Mouse (Mus musculus) forelimb bud, embryonic 11.5 days (tissue): ENCODE results near the gene Dock10.
"Not testable (repeated sequence)": the region's sequence is repeated elsewhere in the genome, so short reads cannot be mapped to it uniquely, and the experiment has no call there.

Experiments
- DNase-seq: peaks from one replicate; pipeline ENCODE4 v3.0.0-alpha.2; 2012; ENCODE audit warnings: low read depth, low spot score

The Dock10 gene

GRCm38 (mm10) chr1:80757977-80758797 is at the start of gene Dock10:
Dock10 (minus strand) TSS chr1:80758527.
- peak; percentile 43 for DNase-seq

DNA sequence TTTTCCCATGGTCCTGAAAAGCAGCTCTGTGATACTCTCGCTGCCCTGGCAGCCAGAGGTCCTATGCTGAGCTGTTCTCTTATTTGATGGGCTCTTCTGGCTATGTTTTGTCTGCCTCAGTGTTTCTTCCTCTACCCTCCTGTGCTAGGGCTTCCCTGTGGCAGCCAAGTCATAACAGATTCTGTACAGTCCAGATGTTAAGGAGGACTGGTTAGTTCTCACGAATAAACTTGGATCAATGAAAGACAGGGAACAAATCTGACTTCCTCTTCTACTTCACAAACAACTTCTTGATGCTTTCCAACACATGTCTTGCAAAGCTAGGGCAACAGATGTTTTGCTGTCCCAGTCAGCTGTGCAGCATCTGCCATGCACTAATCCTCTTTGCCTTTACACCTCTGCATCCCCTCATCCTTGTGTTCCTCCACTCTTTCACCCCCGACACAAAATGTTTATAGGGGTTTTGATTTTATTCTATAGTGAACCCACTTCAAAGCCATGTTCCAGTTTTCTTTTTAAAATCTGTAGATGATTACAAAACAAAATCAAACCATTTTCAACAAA is 48.6 kb upstream of the Dock10 start:
- no peak for DNase-seq

- DNase-seq: no peak
Observed at GRCm38 (mm10) chr1:80802023-80802422, 43.7 kb upstream of the Dock10 start.

DNA sequence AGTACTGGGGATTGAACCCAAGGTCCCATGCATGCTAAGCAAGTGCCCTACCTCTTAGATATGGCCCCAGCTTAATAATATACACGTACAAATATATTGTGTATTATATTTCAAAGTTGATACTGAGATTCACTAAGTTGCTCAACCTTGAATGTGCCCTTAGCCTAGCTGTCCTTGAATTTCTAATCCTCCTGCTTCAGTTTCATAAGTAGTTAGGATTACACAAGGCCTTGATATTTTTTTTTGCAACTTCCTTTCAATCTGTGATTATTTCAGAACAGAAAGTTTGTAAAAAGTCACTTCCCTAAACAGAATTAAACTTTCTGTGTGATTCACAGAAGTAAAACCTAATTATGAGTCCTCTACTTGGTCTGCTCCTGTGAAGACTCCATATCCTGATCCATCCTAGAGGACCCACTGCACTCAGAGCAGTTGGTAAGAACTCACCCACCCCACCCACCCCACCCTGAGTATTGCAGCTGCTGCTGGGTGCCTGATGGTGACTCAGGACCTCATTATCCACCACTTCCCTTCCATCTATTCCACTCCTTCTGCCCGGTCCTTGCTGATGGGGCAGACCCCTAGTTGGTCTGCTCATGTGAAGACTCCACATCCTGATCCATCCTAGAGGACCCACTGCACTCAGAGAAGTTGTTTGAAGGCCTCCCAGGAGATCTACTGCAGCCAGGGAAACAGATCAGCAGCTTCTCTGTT is 26.9 kb upstream of the Dock10 start:
- no peak for DNase-seq

DNA sequence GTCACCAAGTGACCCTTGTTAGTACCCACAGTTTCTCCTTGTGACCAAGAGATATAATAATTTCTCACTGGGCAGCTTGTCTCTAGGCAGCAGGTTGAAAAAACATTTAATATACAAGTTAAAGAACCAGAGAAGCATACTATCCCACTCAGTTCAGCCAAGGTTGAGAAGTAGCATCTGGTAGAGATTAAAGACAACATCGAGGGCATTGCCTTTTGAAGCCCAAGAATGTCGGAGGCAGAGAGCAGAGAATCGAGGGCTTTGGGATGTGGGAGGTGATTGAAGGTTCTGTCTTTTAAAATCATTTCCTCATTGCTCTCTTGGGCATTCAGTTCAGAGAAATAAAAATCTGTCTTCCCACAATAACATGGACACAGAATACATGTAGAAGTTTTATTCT is 25.8 kb upstream of the Dock10 start:
- DNase-seq: peak; percentile 25

GRCm38 (mm10) chr1:80765504-80765903 is 7.2 kb upstream of the Dock10 start:
- DNase-seq: no peak

GRCm38 (mm10) chr1:80763042-80763950 is 5.0 kb upstream of the Dock10 start:
- no peak for DNase-seq

- DNase-seq: no peak
Observed at GRCm38 (mm10) chr1:80758798-80759184, 464 bp upstream of the Dock10 start.

DNA sequence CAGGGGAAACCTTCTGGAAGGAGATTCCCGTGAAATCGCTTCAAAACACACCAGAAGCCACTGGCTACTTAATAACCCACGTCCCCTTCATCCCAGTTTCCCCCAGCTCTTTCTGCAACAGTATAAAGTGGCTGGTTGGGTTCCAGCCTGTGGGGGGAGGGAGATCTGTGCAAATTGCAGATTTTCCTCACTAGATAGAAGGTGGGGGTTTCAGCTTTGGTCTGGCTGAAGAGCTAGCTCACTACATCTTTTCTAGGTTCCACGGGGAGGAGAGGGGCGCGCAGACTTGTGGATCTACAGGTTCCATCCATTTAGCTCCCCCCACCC is 714 bp downstream of the Dock10 start:
- no peak for DNase-seq

- peak; percentile 21 for DNase-seq
Observed at GRCm38 (mm10) chr1:80756824-80757649, 1.3 kb downstream of the Dock10 start.

DNA sequence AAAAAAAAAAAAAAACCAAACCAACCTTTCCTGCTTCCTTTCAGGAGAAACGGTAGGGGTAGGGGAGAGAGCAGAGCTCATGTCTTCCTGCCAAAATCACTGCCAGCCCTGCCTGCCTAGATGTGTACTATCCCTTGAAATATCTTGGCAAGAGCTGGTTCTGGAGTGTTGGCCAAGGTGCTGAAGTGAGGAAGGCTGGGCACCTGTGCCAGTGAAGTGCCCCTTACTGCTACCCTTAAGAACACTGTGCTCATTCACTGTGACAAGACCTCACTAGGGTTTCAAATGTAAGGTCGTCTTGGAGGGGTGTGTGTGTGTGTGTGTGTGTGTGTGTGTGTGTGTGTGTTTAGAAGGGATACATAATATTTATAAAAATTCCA is 2.3 kb downstream of the Dock10 start:
- no peak for DNase-seq

GRCm38 (mm10) chr1:80755296-80756059 is 2.8 kb downstream of the Dock10 start:
- DNase-seq: no peak

GRCm38 (mm10) chr1:80749122-80749521 is 9.2 kb downstream of the Dock10 start:
- DNase-seq: not testable (repeated sequence)

- no peak for DNase-seq
Observed at GRCm38 (mm10) chr1:80746691-80747463, 11.4 kb downstream of the Dock10 start.

- no peak for DNase-seq
Observed at GRCm38 (mm10) chr1:80746195-80746594, 12.1 kb downstream of the Dock10 start.

DNA sequence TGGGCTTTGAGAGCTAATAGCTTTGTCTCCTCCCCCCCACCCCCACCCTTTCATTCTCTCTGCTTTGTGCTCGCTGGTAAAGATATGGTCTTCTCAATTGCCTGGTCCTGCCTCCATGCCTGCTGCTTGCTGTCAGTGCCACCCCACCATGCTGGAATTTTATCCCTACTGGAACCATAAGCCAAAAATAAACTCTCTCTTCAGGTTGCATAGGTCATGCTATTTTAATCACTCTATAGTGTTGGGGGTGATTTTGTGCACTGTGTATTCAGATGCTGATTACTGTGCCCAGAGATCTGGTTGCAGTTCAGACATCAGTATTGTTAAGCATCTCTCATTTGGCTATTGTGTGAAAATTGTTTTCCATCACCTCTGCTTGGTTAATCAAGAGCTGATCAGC is 18.9 kb downstream of the Dock10 start:
- DNase-seq: no peak

DNA sequence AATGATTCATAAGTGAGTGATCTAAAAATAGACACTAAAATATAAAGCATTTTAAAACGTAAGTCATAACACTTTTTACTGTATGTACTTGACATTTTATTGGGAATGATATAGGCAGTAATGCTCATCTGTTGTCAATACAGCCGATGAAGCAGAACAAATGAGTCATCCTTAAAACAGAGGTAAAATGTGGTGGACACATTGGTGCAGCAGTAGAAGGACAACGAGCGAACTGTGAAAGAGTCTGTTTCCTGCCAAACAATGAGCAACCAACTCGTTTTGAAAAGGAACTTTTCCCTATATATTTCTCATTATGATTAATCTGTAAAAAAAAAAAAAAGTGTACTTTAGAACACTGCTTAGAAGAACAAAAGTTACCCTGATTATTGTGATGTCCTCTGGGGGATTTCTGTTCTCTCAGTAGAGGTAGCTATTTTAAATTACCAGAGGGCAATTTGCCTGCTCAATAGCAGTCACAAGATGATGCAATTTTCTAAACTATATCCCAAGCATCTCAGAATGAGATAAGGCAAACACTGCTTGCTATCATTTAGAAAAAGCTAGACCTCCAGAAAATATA is 20.4 kb downstream of the Dock10 start:
- DNase-seq: no peak

DNA sequence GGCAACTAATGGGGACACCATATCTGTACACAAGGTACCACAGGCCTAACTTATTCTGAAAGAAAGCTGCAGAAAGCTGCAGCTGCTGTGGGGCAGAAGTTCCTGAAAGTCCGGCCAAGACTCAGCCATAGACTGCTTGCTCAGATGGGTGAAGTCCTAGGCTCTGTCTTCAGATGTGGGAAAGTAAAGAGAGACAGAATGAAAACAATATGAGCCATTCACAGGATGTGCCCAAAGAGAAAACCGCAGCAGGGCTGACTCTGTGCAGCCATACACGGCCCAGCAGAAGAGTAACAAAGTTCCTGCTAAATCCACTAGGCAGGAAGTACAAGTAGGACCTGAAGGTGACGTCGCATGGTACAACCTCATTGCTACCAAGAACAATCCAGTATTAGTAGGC is 27.7 kb downstream of the Dock10 start:
- DNase-seq: no peak

DNA sequence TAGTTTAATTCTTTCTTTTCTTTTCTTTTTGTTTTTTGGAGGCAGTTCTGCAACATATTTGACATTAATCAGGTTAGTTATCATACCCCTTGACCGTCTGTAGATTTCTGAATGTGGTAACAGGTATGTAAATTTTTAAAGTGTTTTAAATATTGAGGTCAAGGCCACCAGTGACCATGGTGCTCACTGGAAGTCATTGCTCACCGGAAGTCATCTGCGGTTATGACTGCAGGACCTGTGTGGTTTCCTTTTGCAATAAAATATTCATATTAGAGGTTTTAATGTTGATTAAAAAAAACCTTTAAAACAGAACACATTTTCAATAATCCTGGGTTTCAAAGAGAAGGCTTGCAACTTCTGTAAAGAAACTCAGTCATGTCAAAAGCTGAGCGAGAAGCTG is 28.2 kb downstream of the Dock10 start:
- DNase-seq: no peak
